Mouse (Mus musculus) forebrain, embryonic 14.5 days (tissue): ENCODE measurements around the gene Jade1. TPM values are rescaled to one million over a fixed set of nuclear protein-coding genes. Genes with fewer than 3 reads are reported as not detected.
A peak's percentile ranks its signal among the peaks of the same experiment; 100 is the strongest.

Experiments used
- ATAC-seq: fragments of 200-750 bp; cut with Nextera tagmentation; 2 replicates; pipeline ENCODE4 v1.8.0; 2017; ENCODE audit warnings: mild to moderate bottlenecking, moderate library complexity
- DNase-seq: peaks from one replicate; pipeline ENCODE4 v3.0.0-alpha.2; 2015; ENCODE audit warnings: low spot score
- H3K27ac ChIP-seq: fragments of 300-500 bp; sonication (generic); 2 replicates; pipeline ENCODE4 v1.5.1; 2014; ENCODE audit warnings: low read depth, mild to moderate bottlenecking, control low read depth, low read length, moderate library complexity
- H3K27me3 ChIP-seq: fragments of 300-500 bp; sonication (generic); replicated peaks from 2 replicates; pipeline ENCODE4 v1.6.1; 2014; ENCODE audit warnings: low read length, control low read depth, mixed read lengths; ENCODE audit not compliant: control insufficient read depth, insufficient read depth
- H3K36me3 ChIP-seq: fragments of 300-500 bp; sonication (generic); 2 replicates; pipeline ENCODE4 v1.6.1; 2014; ENCODE audit warnings: low read length, control low read depth; ENCODE audit not compliant: control insufficient read depth, insufficient read depth
- H3K4me1 ChIP-seq: fragments of 300-500 bp; sonication (generic); 2 replicates; pipeline ENCODE4 v1.6.1; 2014; ENCODE audit warnings: antibody characterized with exemption, low read length, control low read depth; ENCODE audit not compliant: control insufficient read depth, insufficient read depth
- H3K4me2 ChIP-seq: fragments of 300-500 bp; sonication (generic); 2 replicates; pipeline ENCODE4 v1.6.1; 2014; ENCODE audit warnings: mild to moderate bottlenecking, control low read depth, low read length
- H3K4me3 ChIP-seq: fragments of 300-500 bp; sonication (generic); 2 replicates; pipeline ENCODE4 v1.5.1; 2014; ENCODE audit warnings: low read depth, low read length, control low read depth
- H3K9ac ChIP-seq: fragments of 300-500 bp; sonication (generic); 2 replicates; pipeline ENCODE4 v1.6.1; 2014; ENCODE audit warnings: mild to moderate bottlenecking, low read length, control low read depth, moderate library complexity
- H3K9me3 ChIP-seq: fragments of 300-500 bp; sonication (generic); replicated peaks from 2 replicates; pipeline ENCODE4 v1.6.1; 2016; ENCODE audit warnings: low read length, control low read depth, mixed read lengths; ENCODE audit not compliant: control insufficient read depth
- WGBS: fragments of 180-500 bp; shearing (Covaris S2); extraction: QIAGEN DNeasy Blood & Tissue Kit; methylation state at CpG from one replicate; pipeline ENCODE4 v1.1.7; 2014; 5-methylcytosine and 5-hydroxymethylcytosine counted together
- polyA plus RNA-seq: library from polyadenylated mRNA; unstranded; fragments of >200 nt; fragmentation: Nextera tagmentation; extraction: Ambion mirVana; gene quantifications from 2 replicates; pipeline ENCODE4 v1.2.1, GENCODE M21; 2014

Gene Jade1
- polyA plus RNA-seq, result 11.9 and 14.5 TPM in 2 replicates

DNA sequence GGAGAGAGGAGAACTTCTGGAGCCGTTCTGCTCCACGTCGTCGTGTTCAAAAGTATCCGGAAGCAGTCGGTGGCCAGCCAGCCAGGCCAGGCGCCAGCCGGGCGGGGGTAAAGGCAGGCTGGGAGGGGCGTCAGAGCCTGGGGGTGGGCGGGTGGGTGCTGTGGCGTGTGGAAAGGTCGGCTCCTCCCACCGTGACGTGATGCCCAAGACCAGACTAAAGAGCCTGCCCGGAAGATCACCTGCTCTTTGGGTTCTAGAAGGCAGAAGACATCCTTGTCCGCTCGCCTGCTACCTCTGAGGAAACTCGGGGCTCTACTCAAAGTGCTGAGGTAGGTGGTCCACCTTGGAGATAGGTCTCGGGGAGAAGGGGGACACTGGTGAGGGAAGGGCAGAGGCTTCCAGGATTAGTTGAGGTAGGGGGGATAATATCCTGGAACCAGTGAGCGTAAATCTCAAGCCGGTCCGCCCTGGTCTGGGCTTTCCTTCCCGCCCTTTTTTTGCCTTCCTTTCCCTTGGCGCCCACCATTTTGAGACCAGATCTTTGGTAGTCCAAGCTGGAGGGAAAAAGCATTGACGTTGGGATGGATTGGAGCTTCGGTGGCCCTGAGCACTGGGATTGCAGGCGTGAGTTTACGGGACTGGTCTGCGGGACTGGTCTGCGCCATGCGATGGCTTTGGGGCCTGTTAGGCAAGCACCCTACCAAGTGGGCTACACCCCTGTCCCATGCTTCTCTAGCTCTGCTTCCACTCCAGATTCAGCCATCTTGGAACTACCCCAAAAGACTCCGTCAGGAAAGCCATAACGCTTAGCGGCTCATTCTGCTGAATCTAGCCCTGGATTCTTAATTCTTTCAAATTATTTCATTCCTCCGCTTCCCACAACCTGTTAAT, at the start of gene Jade1:
Jade1 (plus strand) TSS at position 241 of the 891 bp plus-strand sequence.
- H3K27me3 ChIP-seq, result no peaks in the 10 kb centered on the region
- no peak within 1 kb of the TSS for H3K4me2 ChIP-seq
- no peak within 1 kb of the TSS for H3K27ac ChIP-seq
- no peak for ATAC-seq
- no peak within 1 kb of the TSS for H3K9ac ChIP-seq
- no peaks in the 10 kb centered on the region for H3K9me3 ChIP-seq
- no peak for DNase-seq
- no peaks in the 10 kb centered on the region for H3K36me3 ChIP-seq
- H3K4me1 ChIP-seq, result no peaks in the 10 kb centered on the region
- no peak within 1 kb of the TSS for H3K4me3 ChIP-seq
- 97% methylated on average over 35 of the region's 36 CpGs for WGBS

- ATAC-seq, result no peak
- 88% methylated on average over 2 of the region's 2 CpGs for WGBS
- H3K9me3 ChIP-seq, result no peaks in the 10 kb centered on the region
These were observed 46.1 kb upstream of the Jade1 start for GRCm38 (mm10) chr3:41509441-41509840.

GRCm38 (mm10) chr3:41510191-41510590, 45.3 kb upstream of the Jade1 start:
- 84% methylated on average over 9 of the region's 9 CpGs for WGBS
- Histone ChIP-seq H3K9ac (no peak overlapping the region), H3K4me3 (no peak overlapping the region), H3K9me3 (no peaks in the 10 kb centered on the region), H3K27me3 (no peaks in the 10 kb centered on the region), H3K4me2 (no peak overlapping the region), H3K36me3 (no peaks in the 10 kb centered on the region), H3K4me1 (peaks cover 6% of the 10 kb centered on the region), H3K27ac (no peak overlapping the region)
- ATAC-seq, result no peak
- no peak for DNase-seq

More at GRCm38 (mm10) chr3:41509441-41509840, 46.1 kb upstream of the Jade1 start:
- H3K4me3 ChIP-seq, result no peak overlapping the region
- DNase-seq, result no peak
- no peaks in the 10 kb centered on the region for H3K36me3 ChIP-seq
- no peaks in the 10 kb centered on the region for H3K27me3 ChIP-seq
- no peak overlapping the region for H3K9ac ChIP-seq
- peaks cover 6% of the 10 kb centered on the region for H3K4me1 ChIP-seq
- no peak overlapping the region for H3K4me2 ChIP-seq
- no peak overlapping the region for H3K27ac ChIP-seq

GRCm38 (mm10) chr3:41510750-41511149, 44.8 kb upstream of the Jade1 start:
- Histone ChIP-seq H3K9me3 (no peaks in the 10 kb centered on the region), H3K27me3 (no peaks in the 10 kb centered on the region), H3K9ac (no peak overlapping the region), H3K4me2 (no peak overlapping the region), H3K36me3 (no peaks in the 10 kb centered on the region), H3K4me1 (peaks cover 6% of the 10 kb centered on the region), H3K27ac (no peak overlapping the region), H3K4me3 (no peak overlapping the region)
- no peak for ATAC-seq
- DNase-seq, result no peak
- 83% methylated on average over 7 of the region's 7 CpGs for WGBS

GRCm38 (mm10) chr3:41514003-41514402, 41.5 kb upstream of the Jade1 start:
- Histone ChIP-seq H3K27ac (no peak overlapping the region), H3K9me3 (no peaks in the 10 kb centered on the region), H3K36me3 (no peaks in the 10 kb centered on the region), H3K4me2 (no peak overlapping the region), H3K27me3 (no peaks in the 10 kb centered on the region), H3K9ac (no peak overlapping the region), H3K4me3 (no peak overlapping the region), H3K4me1 (peaks cover 8% of the 10 kb centered on the region)
- DNase-seq, result peak; percentile 50
- ATAC-seq, result peak; percentile 48; the same call in 1 of the 2 replicates
- WGBS, result 19% methylated on average over 5 of the region's 5 CpGs

DNA sequence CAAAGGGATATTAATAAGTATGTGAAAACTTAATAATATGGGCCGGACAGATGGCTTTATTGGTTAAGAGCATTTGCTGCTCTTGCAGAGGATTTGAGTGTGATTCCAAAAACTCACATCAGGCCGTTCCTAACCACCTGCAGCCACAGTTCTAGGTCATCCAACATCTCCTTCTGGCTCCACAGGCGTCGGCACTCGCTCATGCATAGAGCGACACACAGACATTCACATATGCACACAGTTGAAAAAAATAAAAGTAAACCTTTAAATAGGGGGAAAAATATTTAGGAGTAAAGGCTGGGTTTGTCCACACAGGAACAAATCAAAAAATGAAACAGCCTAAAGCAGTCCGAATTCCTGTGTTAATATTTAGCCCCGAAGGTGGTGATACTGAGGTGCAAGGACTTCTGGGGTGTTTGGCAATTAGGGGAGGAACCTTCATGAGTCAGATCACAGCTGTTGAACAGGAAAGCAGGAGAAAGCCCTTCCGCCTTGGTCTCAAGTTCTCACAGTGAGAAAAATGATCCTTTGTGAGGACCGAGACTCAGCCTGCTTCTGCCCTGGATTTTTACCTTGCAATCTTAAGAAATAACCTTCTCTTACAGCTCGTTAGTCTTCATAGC, 40.7 kb upstream of the Jade1 start:
- Histone ChIP-seq H3K4me2 (no peak overlapping the region), H3K9ac (no peak overlapping the region), H3K36me3 (no peaks in the 10 kb centered on the region), H3K27me3 (no peaks in the 10 kb centered on the region), H3K9me3 (no peaks in the 10 kb centered on the region), H3K4me3 (no peak overlapping the region), H3K4me1 (peaks cover 8% of the 10 kb centered on the region), H3K27ac (no peak overlapping the region)
- DNase-seq (no peak), ATAC-seq (no peak)
- WGBS, result 72% methylated on average over 11 of the region's 11 CpGs

- Histone ChIP-seq H3K36me3 (no peaks in the 10 kb centered on the region), H3K27ac (no peak overlapping the region), H3K9ac (no peak overlapping the region), H3K4me3 (no peak overlapping the region), H3K9me3 (no peaks in the 10 kb centered on the region), H3K4me2 (no peak overlapping the region), H3K4me1 (peaks cover 10% of the 10 kb centered on the region), H3K27me3 (no peaks in the 10 kb centered on the region)
- 69% methylated on average over 8 of the region's 8 CpGs for WGBS
- ATAC-seq (peak; percentile 58), DNase-seq (peak; percentile 38)
These were observed 38.5 kb upstream of the Jade1 start for GRCm38 (mm10) chr3:41516961-41517518.

GRCm38 (mm10) chr3:41520925-41521324, 34.6 kb upstream of the Jade1 start:
- Histone ChIP-seq H3K4me2 (no peak overlapping the region), H3K4me1 (peaks cover 5% of the 10 kb centered on the region; the same call in 1 of the 2 replicates), H3K9me3 (no peaks in the 10 kb centered on the region), H3K27me3 (no peaks in the 10 kb centered on the region), H3K9ac (no peak overlapping the region), H3K36me3 (no peaks in the 10 kb centered on the region), H3K27ac (no peak overlapping the region), H3K4me3 (no peak overlapping the region)
- no peak for ATAC-seq
- no peak for DNase-seq
- 70% methylated on average over 4 of the region's 4 CpGs for WGBS
